Mouse (Mus musculus): ENCODE measurements around the gene Dst.

The Dst gene

GRCm38 (mm10) chr1:34099439-34099838, 191.4 kb downstream of the Dst start:
- DNase-seq (ENCODE audit: low read depth, low spot score) = no peak

GRCm38 (mm10) chr1:34100385-34100784, 192.4 kb downstream of the Dst start:
- no peak for DNase-seq (ENCODE audit: low read depth, low spot score)

- no peak for DNase-seq (ENCODE audit: low read depth, low spot score)
Observed at GRCm38 (mm10) chr1:34102604-34103003, 194.6 kb downstream of the Dst start.

- no peak for DNase-seq (ENCODE audit: low read depth, low spot score)
Observed at GRCm38 (mm10) chr1:34103176-34103575, 195.2 kb downstream of the Dst start.

- DNase-seq (ENCODE audit: low read depth, low spot score) = no peak
Observed at GRCm38 (mm10) chr1:34103713-34104172, 195.7 kb downstream of the Dst start.

GRCm38 (mm10) chr1:34104846-34105245, 196.8 kb downstream of the Dst start:
- DNase-seq (ENCODE audit: low read depth, low spot score) = no peak

- DNase-seq (ENCODE audit: low read depth, low spot score) = no peak
Observed at GRCm38 (mm10) chr1:34106606-34107005, 198.6 kb downstream of the Dst start.

GRCm38 (mm10) chr1:34107076-34107475, 199.1 kb downstream of the Dst start:
- DNase-seq (ENCODE audit: low read depth, low spot score) = no peak

GRCm38 (mm10) chr1:34109599-34110210, 201.7 kb downstream of the Dst start:
- no peak for DNase-seq (ENCODE audit: low read depth, low spot score)

GRCm38 (mm10) chr1:34110862-34111261, 202.8 kb downstream of the Dst start:
- DNase-seq (ENCODE audit: low read depth, low spot score) = no peak

- DNase-seq (ENCODE audit: low read depth, low spot score) = no peak
Observed at GRCm38 (mm10) chr1:34111954-34112353, 203.9 kb downstream of the Dst start.

- DNase-seq (ENCODE audit: low read depth, low spot score) = no peak
Observed at GRCm38 (mm10) chr1:34116444-34116843, 208.4 kb downstream of the Dst start.

GRCm38 (mm10) chr1:34117056-34117455, 209.0 kb downstream of the Dst start:
- no peak for DNase-seq (ENCODE audit: low read depth, low spot score)

- no peak for DNase-seq (ENCODE audit: low read depth, low spot score)
Observed at GRCm38 (mm10) chr1:34117709-34118108, 209.7 kb downstream of the Dst start.

- DNase-seq (ENCODE audit: low read depth, low spot score) = no peak
Observed at GRCm38 (mm10) chr1:34120066-34120465, 212.0 kb downstream of the Dst start.

GRCm38 (mm10) chr1:34120602-34121001, 212.6 kb downstream of the Dst start:
- no peak for DNase-seq (ENCODE audit: low read depth, low spot score)

- DNase-seq (ENCODE audit: low read depth, low spot score) = no peak
Observed at GRCm38 (mm10) chr1:34121157-34122015, 213.4 kb downstream of the Dst start.

- no peak for DNase-seq (ENCODE audit: low read depth, low spot score)
Observed at GRCm38 (mm10) chr1:34122198-34122597, 214.2 kb downstream of the Dst start.

- no peak for DNase-seq (ENCODE audit: low read depth, low spot score)
Observed at GRCm38 (mm10) chr1:34122905-34123304, 214.9 kb downstream of the Dst start.

GRCm38 (mm10) chr1:34123334-34123733, 215.3 kb downstream of the Dst start:
- DNase-seq (ENCODE audit: low read depth, low spot score) = no peak

- DNase-seq (ENCODE audit: low read depth, low spot score) = no peak
Observed at GRCm38 (mm10) chr1:34124376-34124775, 216.4 kb downstream of the Dst start.

GRCm38 (mm10) chr1:34125148-34125547, 217.1 kb downstream of the Dst start:
- no peak for DNase-seq (ENCODE audit: low read depth, low spot score)

Measured in embryo, embryonic 11.5 days (tissue).